ENCODE assay signal across 11 mouse cellular contexts in genomic region chr14:32463211-32464040, GRCm38 (mm10). TPM values are rescaled to one million over a fixed set of nuclear protein-coding genes. Genes with fewer than 3 reads are reported as not detected.
A peak's percentile ranks its signal among the peaks of the same experiment; 100 is the strongest.
DNase-seq lines count a peak whose midpoint lies in the region; ATAC-seq and TF ChIP-seq lines count a peak whose summit lies in the region.
"Had no signal": no experiment of that assay in that cellular context is flagged by ENCODE, and none has a peak within 500 bp of the region (broad histone marks: within the 10 kb centered on the region; RNA-seq: fewer than 3 reads in every experiment).

No protein-coding gene starts in this region.

- TF ChIP-seq CTCF in ES-Bruce4 (IDR thresholded peaks at IDR 0.05; ENCODE audit: low read depth, low read length) (peak; percentile 13), G1E (IDR thresholded peaks at IDR 0.05; ENCODE audit: low read depth, low read length) (no peak)
- no peak for TF ChIP-seq CTCF in layer of hippocampus, adult 2 months (conservative IDR thresholded peaks at IDR 0.05)

- H3K4me3 ChIP-seq in ES-Bruce4 (ENCODE audit: low read depth, low read length): peak overlapping the region; percentile 37
- H3K4me3 ChIP-seq in G1E (ENCODE audit: low read depth, low read length): peak overlapping the region; percentile 0; the same call in 1 of the 2 replicates
- peak overlapping the region; percentile 45 for H3K4me3 ChIP-seq in forebrain, embryonic 16.5 days (replicated peaks; ENCODE audit: low read length)
- H3K4me3 ChIP-seq in midbrain, embryonic 11.5 days (ENCODE audit: low read depth, low read length): peak overlapping the region; percentile 38; the same call in 1 of the 2 replicates
- H3K4me3 ChIP-seq in layer of hippocampus, adult 2 months: no peak overlapping the region

- intact Hi-C loops in gastrocnemius, postnatal 14 days (cut with DNase I; ENCODE audit: low total_unique reads): loop anchor here (10.0 kb wide), 1 partner anchor 139 kb away; the partner anchor contains the start of gene Ogdhl

- H3K36me3 ChIP-seq in ES-Bruce4 (ENCODE audit: control insufficient read depth, insufficient read depth, low read length, poor library complexity, severe bottlenecking) (no peaks in the 10 kb centered on the region), G1E (replicated peaks) (no peaks in the 10 kb centered on the region)
- H3K36me3 ChIP-seq in forebrain, embryonic 16.5 days (ENCODE audit: control insufficient read depth, insufficient read depth): no peaks in the 10 kb centered on the region
- H3K36me3 ChIP-seq in midbrain, embryonic 11.5 days (ENCODE audit: control insufficient read depth, insufficient read depth, low read length): no peaks in the 10 kb centered on the region

- no peak overlapping the region for H3K27ac ChIP-seq in ES-Bruce4 (ENCODE audit: insufficient read depth, low read length)
- no peak overlapping the region for H3K27ac ChIP-seq in forebrain, embryonic 16.5 days (ENCODE audit: low read length)
- no peak overlapping the region for H3K27ac ChIP-seq in midbrain, embryonic 11.5 days (ENCODE audit: low read depth, low read length)
- H3K27ac ChIP-seq in layer of hippocampus, adult 2 months: no peak overlapping the region

- TF ChIP-seq EP300 in ES-Bruce4 (IDR thresholded peaks at IDR 0.05; ENCODE audit: insufficient read depth, low read depth, low read length): no peak

- peaks cover 16% of the 10 kb centered on the region for H3K27me3 ChIP-seq in ES-Bruce4 (ENCODE audit: control insufficient read depth, insufficient read depth, low read length, poor library complexity, severe bottlenecking)
- no peaks in the 10 kb centered on the region; the same call in 1 of the 2 replicates for H3K27me3 ChIP-seq in G1E (ENCODE audit: insufficient read depth, low read length)
- peaks cover 76% of the 10 kb centered on the region for H3K27me3 ChIP-seq in forebrain, embryonic 16.5 days (replicated peaks; ENCODE audit: control insufficient read depth, insufficient read depth, low read length)
- H3K27me3 ChIP-seq in midbrain, embryonic 11.5 days (ENCODE audit: control insufficient read depth, insufficient read depth, low read length): peaks cover 87% of the 10 kb centered on the region

- WGBS in forebrain, embryonic 16.5 days: 3% methylated on average over 74 of the region's 74 CpGs
- 3% methylated on average over 74 of the region's 74 CpGs for WGBS in midbrain, embryonic 11.5 days

- peak overlapping the region; percentile 65 for H3K4me2 ChIP-seq in forebrain, embryonic 16.5 days (ENCODE audit: low read length)
- peak overlapping the region; percentile 55 for H3K4me2 ChIP-seq in midbrain, embryonic 11.5 days

- H3K9ac ChIP-seq in ES-Bruce4 (ENCODE audit: low read depth, poor library complexity, severe bottlenecking): no peak overlapping the region
- no peak overlapping the region for H3K9ac ChIP-seq in forebrain, embryonic 16.5 days (replicated peaks; ENCODE audit: low read depth, low read length)
- H3K9ac ChIP-seq in midbrain, embryonic 11.5 days (ENCODE audit: low read length): no peak overlapping the region

- no peak for DNase-seq in G1E (ENCODE audit: low spot score)
- DNase-seq in midbrain, embryonic 11.5 days (ENCODE audit: low spot score, missing footprints): peak; percentile 94
- no peak for DNase-seq in gastrocnemius, postnatal 14 days
- DNase-seq in layer of hippocampus, adult 2 months (ENCODE audit: low spot score in 2 of 2): no peak
- DNase-seq in cerebellum, adult 9-10 months: no peak
- DNase-seq: cerebellum, adult 9-11 months; kidney, postnatal 4 days had no signal

- H3K9me3 ChIP-seq in ES-Bruce4 (replicated peaks; ENCODE audit: control insufficient read depth, insufficient read depth, low read length, poor library complexity, severe bottlenecking): no peaks in the 10 kb centered on the region
- H3K9me3 ChIP-seq in G1E (replicated peaks): peaks cover 32% of the 10 kb centered on the region
- no peaks in the 10 kb centered on the region for H3K9me3 ChIP-seq in forebrain, embryonic 16.5 days (ENCODE audit: control insufficient read depth, low read length)
- H3K9me3 ChIP-seq in midbrain, embryonic 11.5 days (ENCODE audit: control insufficient read depth, low read length): no peaks in the 10 kb centered on the region

- ATAC-seq in G1E (ENCODE audit: extremely low read depth, insufficient number of reproducible peaks, low FRiP score, poor library complexity, severe bottlenecking): no peak
- ATAC-seq in forebrain, embryonic 16.5 days: 0 out of 2 replicates have a peak, but pooled peaks have one; percentile 26
- ATAC-seq in midbrain, embryonic 11.5 days (ENCODE audit: low FRiP score): no peak

- no peak for TF ChIP-seq POLR2A in ES-Bruce4 (IDR thresholded peaks at IDR 0.05; ENCODE audit: insufficient read depth, low read length)

- peaks cover 3% of the 10 kb centered on the region for H3K4me1 ChIP-seq in ES-Bruce4 (ENCODE audit: control insufficient read depth, insufficient read depth, low read length)
- no peaks in the 10 kb centered on the region for H3K4me1 ChIP-seq in G1E (ENCODE audit: insufficient read depth, low read depth, low read length)
- peaks cover 16% of the 10 kb centered on the region for H3K4me1 ChIP-seq in forebrain, embryonic 16.5 days (replicated peaks; ENCODE audit: control insufficient read depth, insufficient read depth, low read length)
- peaks cover 8% of the 10 kb centered on the region for H3K4me1 ChIP-seq in midbrain, embryonic 11.5 days (ENCODE audit: control insufficient read depth, insufficient read depth, low read length)

RNA-seq across cellular contexts. Expression of gene Slc18a3, which starts 1.2 kb away (rescaled TPM):
- polyA plus RNA-seq in ES-Bruce4 (2011; ENCODE audit: insufficient read depth, insufficient read length, low read depth, missing spikeins): 0.27 TPM in 1 of 2 replicates, not detected in the other
- total RNA-seq in G1E (2014; fragmentation: Nextera tagmentation): not detected in 2 replicates
- total RNA-seq in G1E (2017): 0.12 TPM in 1 of 2 replicates, not detected in the other
- polyA plus RNA-seq in G1E (2012): not detected in 2 replicates
- 1.6 and 2.6 TPM in 2 replicates for polyA plus RNA-seq in forebrain, embryonic 16.5 days (2015; fragmentation: Nextera tagmentation; extraction: Ambion mirVana)
- 0.19 and 0.59 TPM in 2 replicates for polyA plus RNA-seq in midbrain, embryonic 11.5 days (2014; fragmentation: Nextera tagmentation; extraction: Ambion mirVana)
- total RNA-seq in gastrocnemius, postnatal 14 days (2021): not detected
- not detected for total RNA-seq in layer of hippocampus, adult 2 months (2021)
- polyA plus RNA-seq: gonadal fat pad, adult 2 months; spleen, adult 2 months had no signal

RNA-seq across cellular contexts. Expression of gene Chat, which starts 2.4 kb away (rescaled TPM):
- 1.1 TPM in 1 of 2 replicates, not detected in the other for polyA plus RNA-seq in ES-Bruce4 (2011; ENCODE audit: insufficient read depth, insufficient read length, low read depth, missing spikeins)
- not detected in 2 replicates for total RNA-seq in G1E (2014; fragmentation: Nextera tagmentation)
- 0.22 TPM in 1 of 2 replicates, not detected in the other for total RNA-seq in G1E (2017)
- polyA plus RNA-seq in G1E (2012): not detected in 2 replicates
- 0.09 and 0.77 TPM in 2 replicates for polyA plus RNA-seq in forebrain, embryonic 16.5 days (2015; fragmentation: Nextera tagmentation; extraction: Ambion mirVana)
- 0.11 TPM in 1 of 2 replicates, not detected in the other for polyA plus RNA-seq in midbrain, embryonic 11.5 days (2014; fragmentation: Nextera tagmentation; extraction: Ambion mirVana)
- total RNA-seq in gastrocnemius, postnatal 14 days (2021): not detected
- not detected for total RNA-seq in layer of hippocampus, adult 2 months (2021)
- polyA plus RNA-seq: gonadal fat pad, adult 2 months; spleen, adult 2 months had no signal

RNA-seq across cellular contexts. Expression of gene Ercc6, which starts 49.9 kb away (rescaled TPM):
- polyA plus RNA-seq in ES-Bruce4 (2011; ENCODE audit: insufficient read depth, insufficient read length, low read depth, missing spikeins) (22.8 and 24.6 TPM in 2 replicates), G1E (2012) (1.5 and 1.7 TPM in 2 replicates)
- total RNA-seq in G1E (2014; fragmentation: Nextera tagmentation) (31.5 and 32.6 TPM in 2 replicates), G1E (2017) (15.7 and 18.8 TPM in 2 replicates)
- 31.8 and 36.9 TPM in 2 replicates for polyA plus RNA-seq in forebrain, embryonic 16.5 days (2015; fragmentation: Nextera tagmentation; extraction: Ambion mirVana)
- 29.3 and 30.1 TPM in 2 replicates for polyA plus RNA-seq in midbrain, embryonic 11.5 days (2014; fragmentation: Nextera tagmentation; extraction: Ambion mirVana)
- total RNA-seq in gastrocnemius, postnatal 14 days (2021): 1 to 10 TPM; 4.7 to 5.9 TPM
- 10 to 100 TPM; 24.1 to 28.7 TPM for total RNA-seq in layer of hippocampus, adult 2 months (2021)
